Mouse (Mus musculus) lung, postnatal 36 days (tissue): ENCODE measurements around the gene Abhd4.

Experiments used
- DNase-seq: peaks from one replicate; pipeline ENCODE4 v3.0.0; 2022; ENCODE audit warnings: mixed read lengths

Abhd4 gene

DNA sequence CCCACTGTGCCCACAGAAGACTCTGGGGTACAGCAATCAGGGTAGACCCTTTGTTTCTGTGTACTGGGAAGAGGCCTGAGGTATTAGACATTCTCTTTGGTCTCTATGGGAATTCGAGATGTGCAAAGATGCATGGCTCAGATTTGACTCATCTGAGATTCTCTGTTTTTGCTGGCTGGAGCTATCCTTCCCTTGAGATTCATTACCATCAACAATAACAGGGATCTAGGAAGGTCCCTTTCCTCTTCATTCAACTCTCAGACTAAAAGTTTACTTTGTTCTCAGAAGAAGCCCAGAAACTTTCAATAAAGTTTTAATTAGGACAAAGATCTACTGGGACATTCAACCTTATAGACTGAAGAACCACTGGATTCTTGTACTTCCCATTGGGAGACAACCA lies 30.9 kb downstream of the Abhd4 start, which contains the start of gene Olfr49:
TSS of gene Olfr49 (minus strand) at position 101 of the 400 bp plus-strand sequence.
- DNase-seq: no peak

- DNase-seq: peak; percentile 4
Observed at GRCm38 (mm10) chr14:54300136-54300535, 46.1 kb downstream of the Abhd4 start.

GRCm38 (mm10) chr14:54300676-54301075 lies 46.7 kb downstream of the Abhd4 start:
- no peak for DNase-seq

DNA sequence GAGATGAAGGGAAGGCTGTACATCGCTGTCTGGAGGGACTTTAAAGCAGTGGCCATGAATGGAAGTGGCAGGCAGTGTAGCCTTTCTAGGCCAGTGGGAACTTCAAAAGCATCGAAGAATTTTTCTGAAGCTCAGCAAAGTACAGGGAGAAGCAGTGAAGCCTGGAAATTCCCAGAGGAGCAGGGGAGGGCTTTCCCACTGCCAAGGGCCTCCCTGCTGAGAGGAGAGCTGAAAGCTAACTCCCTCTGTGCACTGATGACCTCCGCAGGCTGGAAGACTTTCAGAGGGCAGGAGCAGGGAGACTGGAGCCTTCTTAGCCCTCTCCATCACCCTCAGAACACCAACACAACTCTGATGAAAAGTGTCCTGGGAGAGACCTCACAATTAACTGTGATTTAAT lies 57.8 kb downstream of the Abhd4 start:
- DNase-seq: no peak
